Mouse (Mus musculus): ENCODE results near the gene Duoxa2.

GRCm38 (mm10) chr2:122315372-122315771 is 16.7 kb downstream of the Duoxa2 start, which contains the start of gene Duox1:
- TF ChIP-seq CTCF (IDR thresholded peaks at IDR 0.05; ENCODE audit: borderline replicate concordance, insufficient read depth, low read length) (no peak), POLR2A (IDR thresholded peaks at IDR 0.05; ENCODE audit: low read depth, low read length) (no peak)
